Comparison of ENCODE assay signal across 8 mouse cellular contexts in genomic region chr8:120537818-120538396, GRCm38 (mm10). TPM values are rescaled to one million over a fixed set of nuclear protein-coding genes. Genes with fewer than 3 reads are reported as not detected.
A peak's percentile ranks its signal among the peaks of the same experiment; 100 is the strongest.
DNase-seq lines count a peak whose midpoint lies in the region; ATAC-seq and TF ChIP-seq lines count a peak whose summit lies in the region.

No protein-coding gene starts in this region.

- H3K9me3 ChIP-seq in liver, embryonic 11.5 days (ENCODE audit: control insufficient read depth, low read length), result no peaks in the 10 kb centered on the region
- no peaks in the 10 kb centered on the region for H3K9me3 ChIP-seq in neural tube, embryonic 11.5 days (ENCODE audit: control insufficient read depth, low read length)

- no peaks in the 10 kb centered on the region for H3K36me3 ChIP-seq in liver, embryonic 11.5 days (ENCODE audit: control insufficient read depth, insufficient read depth, low read length)
- no peaks in the 10 kb centered on the region for H3K36me3 ChIP-seq in neural tube, embryonic 11.5 days (ENCODE audit: control insufficient read depth, insufficient read depth, low read length)

- under 1% methylated on average over 33 of the region's 46 CpGs for WGBS in liver, embryonic 11.5 days
- 0% methylated on average over 28 of the region's 46 CpGs for WGBS in neural tube, embryonic 11.5 days

- TF ChIP-seq CTCF in gastrocnemius, adult 2 months (IDR thresholded peaks at IDR 0.05), result no peak

- H3K4me1 ChIP-seq in liver, embryonic 11.5 days (replicated peaks; ENCODE audit: control insufficient read depth, insufficient read depth, low read length), result peaks cover 88% of the 10 kb centered on the region
- peaks cover 72% of the 10 kb centered on the region for H3K4me1 ChIP-seq in neural tube, embryonic 11.5 days (ENCODE audit: control insufficient read depth, insufficient read depth, low read length)

- peak overlapping the region; percentile 86 for H3K4me3 ChIP-seq in gastrocnemius, adult 2 months
- H3K4me3 ChIP-seq in liver, embryonic 11.5 days (ENCODE audit: low read depth, low read length), result peak overlapping the region; percentile 81
- peak overlapping the region; percentile 62 for H3K4me3 ChIP-seq in neural tube, embryonic 11.5 days (ENCODE audit: low read depth, low read length)

- intact Hi-C loops in gastrocnemius, adult 2 months (cut with DNase I), result loop anchor here (5.0 kb wide), 3 partner anchors 36 to 171 kb away; no protein-coding TSS in a partner anchor

- ATAC-seq in liver, embryonic 11.5 days (replicated peaks; ENCODE audit: low FRiP score), result no peak
- peak; percentile 10 for ATAC-seq in neural tube, embryonic 11.5 days (ENCODE audit: insufficient read depth, low FRiP score, low TSS enrichment)

- DNase-seq in gastrocnemius, adult 2 months, result peak; percentile 84
- no peak for DNase-seq in gastrocnemius, postnatal 10 days
- peak; percentile 80 for DNase-seq in cerebellum, adult 8-10 months
- peak; percentile 70 for DNase-seq in gastrocnemius, postnatal 25 days
- DNase-seq in kidney, adult 8-10 months, result peak; percentile 68 to 72
- peak; percentile 72 for DNase-seq in liver, embryonic 11.5 days (ENCODE audit: low spot score)
- DNase-seq in neural tube, embryonic 11.5 days (ENCODE audit: low spot score), result peak; percentile 82
- DNase-seq in testis, postnatal 14 days (ENCODE audit: low spot score), result peak; percentile 52

- H3K27me3 ChIP-seq in liver, embryonic 11.5 days (replicated peaks; ENCODE audit: control insufficient read depth, insufficient read depth, low read length), result no peaks in the 10 kb centered on the region
- H3K27me3 ChIP-seq in neural tube, embryonic 11.5 days (ENCODE audit: control insufficient read depth, insufficient read depth, low read length), result no peaks in the 10 kb centered on the region

- peak overlapping the region; percentile 100 for H3K4me2 ChIP-seq in liver, embryonic 11.5 days
- peak overlapping the region; percentile 97 for H3K4me2 ChIP-seq in neural tube, embryonic 11.5 days (ENCODE audit: low read depth)

- peak overlapping the region; percentile 89 for H3K9ac ChIP-seq in liver, embryonic 11.5 days (ENCODE audit: low read depth, low read length)
- H3K9ac ChIP-seq in neural tube, embryonic 11.5 days (ENCODE audit: low read length), result peak overlapping the region; percentile 87

- H3K27ac ChIP-seq in gastrocnemius, adult 2 months, result peak overlapping the region; percentile 97
- peak overlapping the region; percentile 93 for H3K27ac ChIP-seq in liver, embryonic 11.5 days (ENCODE audit: low read depth, low read length)
- H3K27ac ChIP-seq in neural tube, embryonic 11.5 days (ENCODE audit: low read depth, low read length), result peak overlapping the region; percentile 98

RNA-seq across cellular contexts. Expression of gene Gins2, which starts 51.2 kb away (rescaled TPM):
- under 1 TPM; 0.36 to 0.67 TPM for total RNA-seq in gastrocnemius, adult 2 months (2021)
- 1 to 10 TPM; 8.6 to 9.1 TPM for total RNA-seq in gastrocnemius, postnatal 10 days (2021)
- total RNA-seq in gastrocnemius, postnatal 25 days (2021), result 1 to 10 TPM; 1.0 to 1.3 TPM
- polyA plus RNA-seq in liver, embryonic 11.5 days (2014; fragmentation: Nextera tagmentation; extraction: Ambion mirVana), result 125 and 127 TPM in 2 replicates
- polyA plus RNA-seq in neural tube, embryonic 11.5 days (2014; fragmentation: Nextera tagmentation; extraction: Ambion mirVana), result 101 and 109 TPM in 2 replicates

Comparison
In these comparisons a context has a peak if more than half of its experiments do, and no peak if none do; other contexts are left out.
1. RNA of gene Gins2, which starts 51.2 kb away (total RNA-seq): 8.6 to 9.1 TPM in gastrocnemius, postnatal 10 days; 1.0 to 1.3 TPM in gastrocnemius, postnatal 25 days and 0.36 to 0.67 TPM in gastrocnemius, adult 2 months; every median in the first group is over 4 times any median in the second.
2. Peak in every context shown above with its lines, with median percentiles within 50 percentile points of each other: H3K27ac ChIP-seq and H3K4me3 ChIP-seq.